Mouse (Mus musculus) embryonic facial prominence, embryonic 11.5 days (tissue): Measurements from ENCODE around the gene Nras. TPM values are rescaled to one million over a fixed set of nuclear protein-coding genes. Genes with fewer than 3 reads are reported as not detected.

ENCODE experiments used
- ATAC-seq: fragments of 200-750 bp; cut with Nextera tagmentation; replicated peaks from 2 replicates; pipeline ENCODE4 v1.8.0; 2017; ENCODE audit warnings: low read depth; ENCODE audit not compliant: insufficient number of reproducible peaks, low FRiP score, low TSS enrichment
- DNase-seq: peaks from one replicate; pipeline ENCODE4 v3.0.0-alpha.2; 2015; ENCODE audit warnings: low spot score
- H3K27ac ChIP-seq: fragments of 300-500 bp; sonication (generic); replicated peaks from 2 replicates; pipeline ENCODE4 v1.5.1; 2014; ENCODE audit warnings: mild to moderate bottlenecking, low read depth, low read length, control low read depth
- H3K27me3 ChIP-seq: fragments of 300-500 bp; sonication (generic); 2 replicates; pipeline ENCODE4 v1.6.1; 2014; ENCODE audit warnings: mild to moderate bottlenecking, low read length, moderate library complexity, mixed read lengths; ENCODE audit not compliant: control insufficient read depth, insufficient read depth
- H3K36me3 ChIP-seq: fragments of 300-500 bp; sonication (generic); replicated peaks from 2 replicates; pipeline ENCODE4 v1.6.1; 2014; ENCODE audit warnings: low read depth, mild to moderate bottlenecking, low read length, moderate library complexity, mixed read lengths; ENCODE audit not compliant: control insufficient read depth, insufficient read depth
- H3K4me1 ChIP-seq: fragments of 300-500 bp; sonication (generic); 2 replicates; pipeline ENCODE4 v1.6.1; 2014; ENCODE audit warnings: low read length, mixed read lengths; ENCODE audit not compliant: control insufficient read depth, insufficient read depth
- H3K4me2 ChIP-seq: fragments of 300-500 bp; sonication (generic); 2 replicates; pipeline ENCODE4 v1.6.1; 2014; ENCODE audit warnings: low read depth, mild to moderate bottlenecking, control low read depth, low read length, moderate library complexity
- H3K4me3 ChIP-seq: fragments of 300-500 bp; sonication (generic); 2 replicates; pipeline ENCODE4 v1.5.1; 2014; ENCODE audit warnings: low read depth, low read length, control low read depth
- H3K9ac ChIP-seq: fragments of 300-500 bp; sonication (generic); replicated peaks from 2 replicates; pipeline ENCODE4 v1.6.1; 2014; ENCODE audit warnings: mild to moderate bottlenecking, control low read depth, low read length
- H3K9me3 ChIP-seq: fragments of 300-500 bp; sonication (generic); replicated peaks from 2 replicates; pipeline ENCODE4 v1.6.1; 2016; ENCODE audit warnings: mild to moderate bottlenecking, low read length, inconsistent platforms, mixed read lengths; ENCODE audit not compliant: control insufficient read depth
- WGBS: fragments of 180-500 bp; shearing (Covaris S2); extraction: QIAGEN DNeasy Blood & Tissue Kit; methylation state at CpG from one replicate; pipeline ENCODE4 v1.1.7; 2014; 5-methylcytosine and 5-hydroxymethylcytosine counted together
- polyA plus RNA-seq: library from polyadenylated mRNA; unstranded; fragments of >200 nt; fragmentation: Nextera tagmentation; extraction: Ambion mirVana; gene quantifications from 2 replicates; pipeline ENCODE4 v1.2.1, GENCODE M21; 2014

Nras gene
- polyA plus RNA-seq, 1 experiment from 2014 or later = 122 TPM

DNA sequence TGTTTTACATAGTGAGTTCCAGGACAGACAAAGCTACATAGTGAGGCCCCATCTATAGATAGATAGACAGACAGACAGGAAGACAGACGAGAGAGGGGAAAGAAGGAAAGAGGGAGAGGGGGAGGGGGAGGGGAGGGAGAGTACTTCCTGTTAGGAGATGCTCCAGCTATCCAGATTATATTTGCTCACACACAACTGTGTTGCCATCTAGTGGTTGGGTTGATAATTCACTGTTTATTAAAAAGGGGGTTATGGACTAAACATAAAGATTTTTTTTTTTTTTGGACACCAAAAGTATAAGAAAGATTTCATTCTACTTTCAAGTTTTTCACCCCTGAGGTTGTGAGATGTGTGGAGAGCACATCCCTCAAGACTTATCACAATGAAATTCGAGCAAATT, 42.6 kb downstream of the Nras start:
- Histone ChIP-seq H3K27ac (no peak overlapping the region), H3K9ac (no peak overlapping the region), H3K36me3 (no peaks in the 10 kb centered on the region), H3K4me3 (no peak overlapping the region), H3K4me2 (no peak overlapping the region), H3K4me1 (no peaks in the 10 kb centered on the region; the same call in 1 of the 2 replicates), H3K27me3 (no peaks in the 10 kb centered on the region), H3K9me3 (no peaks in the 10 kb centered on the region)
- DNase-seq (no peak), ATAC-seq (no peak)
- 55% methylated on average over 2 of the region's 2 CpGs for WGBS

- no peaks in the 10 kb centered on the region; the same call in 1 of the 2 replicates for H3K4me1 ChIP-seq
- no peak overlapping the region for H3K9ac ChIP-seq
- no peaks in the 10 kb centered on the region for H3K27me3 ChIP-seq
- no peak overlapping the region for H3K27ac ChIP-seq
- H3K9me3 ChIP-seq = no peaks in the 10 kb centered on the region
- ATAC-seq = no peak
- WGBS = 69% methylated on average over 5 of the region's 5 CpGs
- no peaks in the 10 kb centered on the region for H3K36me3 ChIP-seq
- no peak for DNase-seq
- H3K4me3 ChIP-seq = no peak overlapping the region
- no peak overlapping the region for H3K4me2 ChIP-seq
These were observed 43.1 kb downstream of the Nras start for GRCm38 (mm10) chr3:103101194-103101593.

- DNase-seq (no peak), ATAC-seq (0 out of 2 replicates have a peak, but pooled peaks have one; percentile 40)
- H3K4me3 ChIP-seq = peak overlapping the region; percentile 58
- H3K9ac ChIP-seq = peak overlapping the region; percentile 65
- H3K27me3 ChIP-seq = no peaks in the 10 kb centered on the region
- H3K4me1 ChIP-seq = no peaks in the 10 kb centered on the region; the same call in 1 of the 2 replicates
- H3K4me2 ChIP-seq = peak overlapping the region; percentile 92
- H3K9me3 ChIP-seq = no peaks in the 10 kb centered on the region
- no peaks in the 10 kb centered on the region for H3K36me3 ChIP-seq
- H3K27ac ChIP-seq = no peak overlapping the region
- WGBS = 2% methylated on average over 14 of the region's 14 CpGs
These were observed 43.8 kb downstream of the Nras start for GRCm38 (mm10) chr3:103101909-103102308.

DNA sequence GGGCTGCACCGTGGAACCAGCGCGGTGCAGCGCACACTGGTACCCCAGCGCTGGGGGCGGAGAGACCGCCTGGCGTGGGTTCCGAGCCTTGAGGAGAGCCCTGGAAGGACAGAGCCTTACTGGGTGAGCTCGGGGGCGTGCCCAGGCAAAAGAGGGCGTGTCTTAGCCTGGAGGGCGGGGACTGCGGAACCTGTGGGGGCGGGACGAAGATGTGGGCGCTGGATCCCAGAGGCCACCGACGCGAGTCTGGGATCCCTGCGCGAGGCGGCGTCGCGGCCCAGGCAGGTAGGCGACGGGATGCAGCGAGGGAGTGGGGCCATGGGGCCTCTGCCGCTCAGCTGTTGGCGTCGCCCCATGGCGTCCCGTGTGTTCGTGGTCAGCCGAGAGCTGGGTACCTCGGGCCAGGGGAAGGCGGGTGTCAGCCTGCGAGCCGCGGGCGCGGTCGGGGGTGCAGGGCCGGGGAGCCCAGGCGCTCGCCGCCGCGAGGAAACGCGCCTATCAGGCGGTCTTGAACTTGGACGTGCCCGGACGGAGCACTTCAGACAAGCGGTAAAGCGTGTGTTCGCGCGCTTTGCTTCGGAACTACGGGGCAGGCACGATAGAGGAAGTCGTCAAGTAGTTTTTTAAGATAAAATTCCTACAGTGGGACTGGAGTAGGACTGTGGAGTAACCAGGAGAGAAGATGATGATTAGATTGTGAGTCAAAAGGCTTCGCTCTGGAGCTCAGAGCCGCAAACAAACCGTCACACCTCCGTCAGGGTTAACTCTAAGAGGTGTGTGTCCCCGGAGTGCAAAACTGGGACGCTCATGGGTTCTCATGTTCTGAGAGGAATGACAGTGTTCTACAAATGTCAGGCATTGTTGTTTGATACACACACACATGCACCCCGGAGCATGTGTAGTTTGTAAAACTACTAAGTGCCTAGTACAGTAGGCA, 44.6 kb downstream of the Nras start, which contains the start of gene Dennd2c:
Dennd2c (plus strand) TSS at position 151 of the 937 bp plus-strand sequence.
- WGBS = 1% methylated on average over 70 of the region's 72 CpGs

DNA sequence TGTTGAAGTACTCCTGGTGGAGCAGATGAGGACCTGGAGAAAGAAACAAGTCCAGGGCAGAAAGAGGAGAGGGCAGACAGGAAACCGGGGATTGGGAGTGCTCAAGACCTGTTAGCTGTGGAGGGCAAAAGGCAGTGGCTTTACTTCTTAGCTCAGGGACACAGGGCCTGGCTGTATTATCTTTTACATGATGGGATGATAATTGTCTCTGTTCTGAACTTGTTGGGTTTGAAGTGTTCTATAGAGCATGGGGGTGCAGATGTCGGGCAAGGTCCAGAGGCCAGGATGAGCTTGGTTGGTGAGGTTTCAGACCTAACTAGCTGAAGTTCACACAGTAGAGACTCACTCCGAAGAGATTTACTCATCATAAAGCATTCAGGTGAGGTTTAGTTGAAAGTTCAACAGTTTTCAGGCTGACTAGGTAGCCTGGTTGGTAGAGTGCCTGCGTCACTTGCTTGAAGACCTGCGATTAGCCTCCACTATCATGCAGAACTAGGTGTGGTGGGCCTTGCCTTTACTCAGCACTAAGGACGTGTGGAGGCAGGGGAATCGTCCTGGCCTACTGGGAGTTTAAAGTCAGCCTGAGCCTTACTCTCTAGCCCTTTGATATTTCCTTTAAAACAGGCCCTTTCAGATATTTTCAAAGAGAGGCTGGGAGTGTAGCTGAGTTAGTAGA, 49.6 kb downstream of the Nras start:
- H3K9ac ChIP-seq = no peak overlapping the region
- DNase-seq = no peak
- no peak overlapping the region for H3K27ac ChIP-seq
- no peaks in the 10 kb centered on the region for H3K27me3 ChIP-seq
- no peaks in the 10 kb centered on the region for H3K9me3 ChIP-seq
- no peaks in the 10 kb centered on the region for H3K36me3 ChIP-seq
- no peaks in the 10 kb centered on the region for H3K4me1 ChIP-seq
- no peak for ATAC-seq
- H3K4me2 ChIP-seq = no peak overlapping the region
- 86% methylated on average over 7 of the region's 7 CpGs for WGBS
- no peak overlapping the region for H3K4me3 ChIP-seq

More for the DNA sequence above, 44.6 kb downstream of the Nras start, which contains the start of gene Dennd2c:
- Histone ChIP-seq H3K4me1 (no peaks in the 10 kb centered on the region; the same call in 1 of the 2 replicates), H3K36me3 (no peaks in the 10 kb centered on the region), H3K4me3 (peak within 1 kb of the TSS; percentile 58), H3K4me2 (peak within 1 kb of the TSS; percentile 92), H3K9me3 (no peaks in the 10 kb centered on the region), H3K27me3 (no peaks in the 10 kb centered on the region), H3K27ac (0 out of 2 replicates have a peak within 1 kb of the TSS, but pooled peaks have one; percentile 5), H3K9ac (peak within 1 kb of the TSS; percentile 65)
- ATAC-seq = peak; percentile 93
- DNase-seq = peak; percentile 93

- WGBS = 85% methylated on average over 5 of the region's 5 CpGs
- ATAC-seq (no peak), DNase-seq (no peak)
- Histone ChIP-seq H3K27me3 (no peaks in the 10 kb centered on the region), H3K4me1 (no peaks in the 10 kb centered on the region), H3K9me3 (no peaks in the 10 kb centered on the region), H3K27ac (no peak overlapping the region), H3K36me3 (no peaks in the 10 kb centered on the region), H3K4me2 (no peak overlapping the region), H3K4me3 (no peak overlapping the region), H3K9ac (no peak overlapping the region)
These were observed 54.1 kb downstream of the Nras start for GRCm38 (mm10) chr3:103112216-103112615.
